Mouse (Mus musculus) hindbrain, postnatal 0 days (tissue): Measurements from ENCODE around the gene Ggt6. TPM values are rescaled to one million over a fixed set of nuclear protein-coding genes. Genes with fewer than 3 reads are reported as not detected.
A peak's percentile ranks its signal among the peaks of the same experiment; 100 is the strongest.

Experiments
- ATAC-seq: fragments of 200-750 bp; cut with Nextera tagmentation; 2 replicates; pipeline ENCODE4 v1.8.0; 2017; ENCODE audit warnings: mild to moderate bottlenecking, moderate TSS enrichment, moderate library complexity
- DNase-seq: peaks from one replicate; pipeline ENCODE4 v3.0.0-alpha.2; 2015; ENCODE audit warnings: low spot score
- H3K27ac ChIP-seq: fragments of 300-500 bp; sonication (generic); 2 replicates; pipeline ENCODE4 v1.5.1; 2014; ENCODE audit warnings: mild to moderate bottlenecking
- H3K27me3 ChIP-seq: fragments of 300-500 bp; sonication (generic); 2 replicates; pipeline ENCODE4 v1.6.1; 2014; ENCODE audit warnings: low read length, mixed read lengths; ENCODE audit not compliant: insufficient read depth
- H3K36me3 ChIP-seq: fragments of 300-500 bp; sonication (generic); 2 replicates; pipeline ENCODE4 v1.6.1; 2014; ENCODE audit warnings: low read length, mixed read lengths; ENCODE audit not compliant: insufficient read depth
- H3K4me1 ChIP-seq: fragments of 300-500 bp; sonication (generic); 2 replicates; pipeline ENCODE4 v1.6.1; 2014; ENCODE audit warnings: antibody characterized with exemption, low read length, mixed read lengths; ENCODE audit not compliant: insufficient read depth
- H3K4me2 ChIP-seq: fragments of 300-500 bp; sonication (generic); 2 replicates; pipeline ENCODE4 v1.6.1; 2014; ENCODE audit warnings: low read depth, mild to moderate bottlenecking, low read length, moderate library complexity, mixed read lengths
- H3K4me3 ChIP-seq: fragments of 300-500 bp; sonication (generic); 2 replicates; pipeline ENCODE4 v1.5.1; 2014; ENCODE audit warnings: low read length
- H3K9ac ChIP-seq: fragments of 300-500 bp; sonication (generic); replicated peaks from 2 replicates; pipeline ENCODE4 v1.6.1; 2014; ENCODE audit warnings: mild to moderate bottlenecking, low read length, moderate library complexity, mixed read lengths
- H3K9me3 ChIP-seq: fragments of 300-500 bp; sonication (generic); 2 replicates; pipeline ENCODE4 v1.6.1; 2016; ENCODE audit warnings: low read length, mixed read lengths
- CTCF ChIP-seq: IDR thresholded peaks from 2 replicates; pipeline ENCODE4 v1.5.1; 2016; ENCODE audit warnings: antibody characterized with exemption, control low read depth, low read depth
- WGBS: fragments of 180-500 bp; shearing (Covaris S2); extraction: QIAGEN DNeasy Blood & Tissue Kit; methylation state at CpG from one replicate; pipeline ENCODE4 v1.1.7; 2014; 5-methylcytosine and 5-hydroxymethylcytosine counted together
- polyA plus RNA-seq: library from polyadenylated mRNA; unstranded; fragments of >200 nt; fragmentation: Nextera tagmentation; extraction: Ambion mirVana; gene quantifications from 2 replicates; pipeline ENCODE4 v1.2.1, GENCODE M21; 2015
- total RNA-seq: library from RNA; depleted of rRNA; stranded (reverse); fragments of >200 nt; gene quantifications from 2 replicates; pipeline ENCODE4 v1.2.3, GENCODE M21; 2014; rRNA removed

Ggt6 gene
- not detected in 2 replicates for total RNA-seq
- not detected in 2 replicates for polyA plus RNA-seq

- no peaks in the 10 kb centered on the region for H3K27me3 ChIP-seq
- no peak within 1 kb of the TSS for H3K4me2 ChIP-seq
- ATAC-seq (no peak; the same call in 1 of the 2 replicates), DNase-seq (no peak)
- H3K36me3 ChIP-seq = no peaks in the 10 kb centered on the region
- no peak within 1 kb of the TSS for H3K4me3 ChIP-seq
- no peak within 1 kb of the TSS for H3K9ac ChIP-seq
- TF ChIP-seq CTCF = peak; percentile 16; the same call in 1 of the 2 replicates
- no peaks in the 10 kb centered on the region for H3K9me3 ChIP-seq
- peaks cover 2% of the 10 kb centered on the region for H3K4me1 ChIP-seq
- H3K27ac ChIP-seq = no peak within 1 kb of the TSS
- 74% methylated on average over 11 of the region's 11 CpGs for WGBS
These were observed at the start of gene Ggt6 for GRCm38 (mm10) chr11:72434963-72435693. Gene Ggt6 (plus strand): TSS chr11:72435526.

GRCm38 (mm10) chr11:72388113-72388529 is 47.2 kb upstream of the Ggt6 start:
- H3K4me2 ChIP-seq = no peak overlapping the region
- no peak overlapping the region for H3K27ac ChIP-seq
- no peaks in the 10 kb centered on the region for H3K36me3 ChIP-seq
- DNase-seq (no peak), ATAC-seq (no peak)
- H3K4me3 ChIP-seq = no peak overlapping the region
- H3K27me3 ChIP-seq = no peaks in the 10 kb centered on the region
- 94% methylated on average over 6 of the region's 6 CpGs for WGBS
- TF ChIP-seq CTCF = no peak
- no peaks in the 10 kb centered on the region for H3K4me1 ChIP-seq
- no peak overlapping the region for H3K9ac ChIP-seq
- H3K9me3 ChIP-seq = no peaks in the 10 kb centered on the region

- Histone ChIP-seq H3K36me3 (no peaks in the 10 kb centered on the region), H3K4me1 (no peaks in the 10 kb centered on the region), H3K27ac (no peak overlapping the region), H3K4me2 (no peak overlapping the region), H3K9ac (no peak overlapping the region), H3K27me3 (no peaks in the 10 kb centered on the region), H3K4me3 (no peak overlapping the region), H3K9me3 (no peaks in the 10 kb centered on the region)
- TF ChIP-seq CTCF = no peak
- DNase-seq (no peak), ATAC-seq (no peak)
- 79% methylated on average over 7 of the region's 7 CpGs for WGBS
These were observed 45.8 kb upstream of the Ggt6 start for GRCm38 (mm10) chr11:72389407-72390142.

- DNase-seq (no peak), ATAC-seq (no peak)
- H3K27me3 ChIP-seq = no peaks in the 10 kb centered on the region
- no peak for TF ChIP-seq CTCF
- no peak overlapping the region for H3K4me3 ChIP-seq
- H3K4me2 ChIP-seq = no peak overlapping the region
- 93% methylated on average over 13 of the region's 13 CpGs for WGBS
- H3K9ac ChIP-seq = no peak overlapping the region
- no peak overlapping the region for H3K27ac ChIP-seq
- no peaks in the 10 kb centered on the region for H3K9me3 ChIP-seq
- H3K36me3 ChIP-seq = no peaks in the 10 kb centered on the region
- no peaks in the 10 kb centered on the region for H3K4me1 ChIP-seq
These were observed 44.1 kb upstream of the Ggt6 start for GRCm38 (mm10) chr11:72391181-72391580.

DNA sequence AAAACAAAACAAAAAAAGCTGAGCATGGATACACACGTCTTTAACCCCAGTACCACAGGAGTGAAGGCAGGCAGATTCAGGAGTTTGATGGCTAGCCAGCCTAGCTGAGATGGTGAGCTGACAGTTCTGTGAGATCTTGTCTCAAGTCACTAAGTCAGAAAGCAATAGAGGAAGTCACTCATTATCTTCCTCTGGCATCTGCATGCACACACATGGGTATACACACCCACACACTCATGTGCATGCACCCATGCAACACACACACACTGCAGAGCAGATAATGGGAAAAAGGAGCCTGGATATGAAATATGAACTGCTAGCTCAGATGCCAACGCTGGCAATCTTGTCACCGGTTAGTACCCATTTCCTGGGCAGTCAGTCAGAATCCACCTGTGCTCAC is 42.1 kb upstream of the Ggt6 start:
- Histone ChIP-seq H3K4me1 (no peaks in the 10 kb centered on the region), H3K27me3 (no peaks in the 10 kb centered on the region), H3K4me2 (no peak overlapping the region), H3K4me3 (no peak overlapping the region), H3K9ac (no peak overlapping the region), H3K27ac (no peak overlapping the region), H3K36me3 (no peaks in the 10 kb centered on the region), H3K9me3 (no peaks in the 10 kb centered on the region)
- no peak for TF ChIP-seq CTCF
- ATAC-seq (no peak), DNase-seq (no peak)
- 83% methylated on average over 3 of the region's 3 CpGs for WGBS

GRCm38 (mm10) chr11:72393669-72394068 is 41.7 kb upstream of the Ggt6 start:
- 27% methylated on average over 5 of the region's 5 CpGs for WGBS
- Histone ChIP-seq H3K4me2 (no peak overlapping the region), H3K4me3 (no peak overlapping the region), H3K9me3 (no peaks in the 10 kb centered on the region), H3K27me3 (no peaks in the 10 kb centered on the region), H3K4me1 (no peaks in the 10 kb centered on the region), H3K9ac (no peak overlapping the region), H3K36me3 (no peaks in the 10 kb centered on the region), H3K27ac (no peak overlapping the region)
- TF ChIP-seq CTCF = no peak
- DNase-seq (peak; percentile 20), ATAC-seq (no peak)

GRCm38 (mm10) chr11:72394694-72395093 is 40.6 kb upstream of the Ggt6 start:
- H3K9me3 ChIP-seq = no peaks in the 10 kb centered on the region
- no peak overlapping the region for H3K4me3 ChIP-seq
- WGBS = 81% methylated on average over 2 of the region's 2 CpGs
- no peaks in the 10 kb centered on the region for H3K36me3 ChIP-seq
- H3K27me3 ChIP-seq = no peaks in the 10 kb centered on the region
- no peak overlapping the region for H3K27ac ChIP-seq
- DNase-seq = no peak
- no peaks in the 10 kb centered on the region for H3K4me1 ChIP-seq
- no peak overlapping the region for H3K9ac ChIP-seq
- TF ChIP-seq CTCF = no peak
- no peak for ATAC-seq
- no peak overlapping the region for H3K4me2 ChIP-seq
